Mouse (Mus musculus): ENCODE measurements at regions not wholly inside any gene's neighbourhood (a gene's known extent, or its start where the extent isn't known, plus 50 kb on each side); places are given as distances from the start of the nearest gene placed in this dataset.

GRCm38 (mm10) chr13:28596367-28596766, 339.0 kb downstream of the Gm11361 start:
- no peak for TF ChIP-seq CTCF (IDR thresholded peaks at IDR 0.05; ENCODE audit: low read depth)
- no peak for TF ChIP-seq EP300 (IDR thresholded peaks at IDR 0.05; ENCODE audit: low read depth)
